Mouse (Mus musculus) CH12.LX (cell line): ENCODE measurements around the gene Ntn3.

Experiments
- CTCF ChIP-seq, 2 experiments: IDR thresholded peaks in 1 of 2; conservative IDR thresholded peaks in 1 of 2; 2 replicates each; pipeline ENCODE4 v1.5.1; 2011 to 2012; ENCODE audit warnings: low read depth in 2 of 2, low read length in 2 of 2, improper control_type of control experiment in 1 of 2, inconsistent platforms in 1 of 2, mild to moderate bottlenecking in 1 of 2, moderate library complexity in 1 of 2
- E2F4 ChIP-seq: IDR thresholded peaks from 2 replicates; pipeline ENCODE4 v1.6.1; 2011; ENCODE audit warnings: low read depth, low read length, improper control_type of control experiment; ENCODE audit not compliant: insufficient replicate concordance
- ELF1 ChIP-seq: IDR thresholded peaks from 2 replicates; pipeline ENCODE4 v1.6.1; 2014; ENCODE audit warnings: low read depth, mild to moderate bottlenecking, inconsistent platforms, low read length, improper control_type of control experiment
- EP300 ChIP-seq: IDR thresholded peaks from 2 replicates; pipeline ENCODE4 v1.6.1; 2011; ENCODE audit warnings: low read length, improper control_type of control experiment
- HCFC1 ChIP-seq: IDR thresholded peaks from 2 replicates; pipeline ENCODE4 v1.6.1; 2012; ENCODE audit warnings: low read depth, mild to moderate bottlenecking, inconsistent platforms, low read length, improper control_type of control experiment
- JUN ChIP-seq: IDR thresholded peaks from 2 replicates; pipeline ENCODE4 v1.6.1; 2011; ENCODE audit warnings: low read depth, mild to moderate bottlenecking, low read length, improper control_type of control experiment, moderate library complexity; ENCODE audit not compliant: insufficient read depth
- MAX ChIP-seq: IDR thresholded peaks from 2 replicates; pipeline ENCODE4 v1.6.1; 2011; ENCODE audit warnings: low read length, improper control_type of control experiment
- MEF2A ChIP-seq: IDR thresholded peaks from 2 replicates; pipeline ENCODE4 v1.6.1; 2014; ENCODE audit warnings: low read depth, mild to moderate bottlenecking, inconsistent platforms, low read length, improper control_type of control experiment, borderline replicate concordance
- NRF1 ChIP-seq: IDR thresholded peaks from 2 replicates; pipeline ENCODE4 v1.6.1; 2014; ENCODE audit warnings: low read depth, mild to moderate bottlenecking, inconsistent platforms, low read length, improper control_type of control experiment, moderate library complexity
- POLR2A ChIP-seq: IDR thresholded peaks from 2 replicates; pipeline ENCODE4 v1.6.1; 2011; ENCODE audit warnings: low read depth, mild to moderate bottlenecking, improper control_type of control experiment, low read length
- SIN3A ChIP-seq: IDR thresholded peaks from 2 replicates; pipeline ENCODE4 v1.6.1; 2012; ENCODE audit warnings: low read length, improper control_type of control experiment, inconsistent platforms
- TCF12 ChIP-seq: IDR thresholded peaks from 2 replicates; pipeline ENCODE4 v1.6.1; 2014; ENCODE audit warnings: low read depth, mild to moderate bottlenecking, inconsistent platforms, low read length, improper control_type of control experiment
- USF1 ChIP-seq: IDR thresholded peaks from 2 replicates; pipeline ENCODE4 v1.6.1; 2014; ENCODE audit warnings: low read depth, mild to moderate bottlenecking, inconsistent platforms, low read length, improper control_type of control experiment

- TF ChIP-seq POLR2A, result no peak
- no peak for TF ChIP-seq MEF2A
- no peak for TF ChIP-seq EP300
- no peak for TF ChIP-seq ELF1
- TF ChIP-seq JUN, result no peak
- TF ChIP-seq NRF1, result no peak
- TF ChIP-seq SIN3A, result no peak
- TF ChIP-seq USF1, result no peak
- no peak for TF ChIP-seq E2F4
- no peak for TF ChIP-seq CTCF (conservative IDR thresholded peaks at IDR 0.05 in 1 of 2, IDR thresholded peaks at IDR 0.05 in 1 of 2; ENCODE audit: low read depth in 2 of 2, low read length in 2 of 2)
- TF ChIP-seq TCF12, result no peak
- no peak for TF ChIP-seq MAX
- no peak for TF ChIP-seq HCFC1
Observed at GRCm38 (mm10) chr17:24223513-24223912, 14.2 kb upstream of the Ntn3 start.
